Mouse (Mus musculus): ENCODE measurements at regions not wholly inside any gene's neighbourhood (a gene's known extent, or its start where the extent isn't known, plus 50 kb on each side); places are given as distances from the start of the nearest gene placed in this dataset.

DNA sequence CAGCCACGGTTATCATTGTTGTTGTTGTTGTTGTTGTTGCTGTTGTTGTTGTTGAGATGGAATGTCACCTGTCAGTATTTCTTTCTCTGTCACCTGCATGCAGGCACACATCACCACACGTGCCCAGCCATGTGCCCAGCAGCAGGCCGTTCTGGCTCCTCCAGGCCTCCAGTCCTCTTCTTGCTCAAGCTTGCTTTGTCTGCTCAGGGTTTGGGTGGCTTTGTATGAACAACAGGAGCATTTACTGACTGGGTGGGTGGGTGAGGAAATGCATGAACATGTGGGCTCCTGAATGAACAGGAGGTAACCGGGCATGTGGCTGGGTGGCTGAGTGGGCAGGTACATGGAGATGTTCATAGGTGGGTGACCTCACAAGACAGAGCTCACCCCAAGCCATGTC lies 79.1 kb upstream of the Ppp2r5c start:
- no peaks in the 10 kb centered on the region for H3K4me1 ChIP-seq (ENCODE audit: insufficient read depth, low read length)
- H3K9ac ChIP-seq (replicated peaks; ENCODE audit: low read length, poor library complexity, severe bottlenecking): no peak overlapping the region
- H3K4me3 ChIP-seq (ENCODE audit: low read depth, low read length): no peak overlapping the region
- no peak for TF ChIP-seq CTCF (IDR thresholded peaks at IDR 0.05)
- no peak for ATAC-seq (ENCODE audit: low FRiP score)
- H3K9me3 ChIP-seq (ENCODE audit: low read length): no peaks in the 10 kb centered on the region
- H3K4me2 ChIP-seq (ENCODE audit: low read depth, low read length, poor library complexity, severe bottlenecking): no peak overlapping the region
- DNase-seq (ENCODE audit: low spot score): no peak
- H3K36me3 ChIP-seq (ENCODE audit: insufficient read depth, low read length): no peaks in the 10 kb centered on the region
- H3K27ac ChIP-seq (ENCODE audit: low read depth, low read length): no peak overlapping the region
- 97% methylated on average over 4 of the region's 4 CpGs for WGBS
- no peaks in the 10 kb centered on the region for H3K27me3 ChIP-seq (ENCODE audit: insufficient read depth, low read length)

DNA sequence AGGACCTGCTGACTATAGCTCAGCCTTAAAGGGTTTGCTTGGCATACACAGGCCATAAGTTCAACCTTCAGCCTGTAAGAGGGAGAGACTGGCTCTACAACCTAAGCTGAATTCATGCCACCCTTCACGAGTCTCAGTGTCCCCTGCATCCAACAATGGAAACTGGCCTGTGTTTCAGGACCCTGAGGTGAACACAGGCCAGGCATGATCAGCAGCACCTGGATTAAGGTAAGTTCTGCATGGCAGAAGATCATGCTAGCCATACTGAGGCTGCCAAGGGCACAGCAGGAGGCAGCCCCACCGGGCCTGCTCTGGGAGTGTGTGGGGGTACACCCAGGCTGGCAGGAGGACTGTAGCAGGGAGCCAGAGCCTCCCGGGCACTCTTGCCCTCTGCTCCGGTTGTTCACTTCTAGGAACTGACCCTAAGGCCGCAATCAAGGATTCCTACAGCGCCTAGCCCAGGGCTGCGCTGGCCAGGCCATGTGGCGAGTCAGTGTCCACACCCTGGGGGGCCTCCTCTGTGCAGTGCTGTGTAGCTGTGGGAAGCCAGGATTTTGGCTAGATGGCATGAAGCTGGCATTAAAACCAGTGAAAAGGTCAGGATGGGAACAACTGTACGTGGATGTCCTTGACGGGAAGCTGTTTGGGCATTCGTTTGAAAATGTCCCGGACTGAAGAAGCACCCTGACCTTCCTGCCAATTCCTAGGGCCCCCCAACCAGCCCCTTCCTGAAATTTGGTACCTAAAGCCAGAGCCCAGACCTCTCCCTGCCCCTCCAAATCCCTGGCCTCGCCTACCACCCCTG lies 74.8 kb upstream of the Ppp2r5c start:
- H3K4me2 ChIP-seq (ENCODE audit: low read depth, low read length, poor library complexity, severe bottlenecking): no peak overlapping the region
- H3K4me3 ChIP-seq (ENCODE audit: low read depth, low read length): no peak overlapping the region
- no peak for TF ChIP-seq CTCF (IDR thresholded peaks at IDR 0.05)
- no peak for ATAC-seq (ENCODE audit: low FRiP score)
- H3K9ac ChIP-seq (replicated peaks; ENCODE audit: low read length, poor library complexity, severe bottlenecking): no peak overlapping the region
- H3K9me3 ChIP-seq (ENCODE audit: low read length): no peaks in the 10 kb centered on the region
- no peaks in the 10 kb centered on the region for H3K4me1 ChIP-seq (ENCODE audit: insufficient read depth, low read length)
- DNase-seq (ENCODE audit: low spot score): no peak
- H3K27ac ChIP-seq (ENCODE audit: low read depth, low read length): no peak overlapping the region
- WGBS: 71% methylated on average over 13 of the region's 13 CpGs
- H3K36me3 ChIP-seq (ENCODE audit: insufficient read depth, low read length): no peaks in the 10 kb centered on the region
- H3K27me3 ChIP-seq (ENCODE audit: insufficient read depth, low read length): peaks cover 6% of the 10 kb centered on the region

DNA sequence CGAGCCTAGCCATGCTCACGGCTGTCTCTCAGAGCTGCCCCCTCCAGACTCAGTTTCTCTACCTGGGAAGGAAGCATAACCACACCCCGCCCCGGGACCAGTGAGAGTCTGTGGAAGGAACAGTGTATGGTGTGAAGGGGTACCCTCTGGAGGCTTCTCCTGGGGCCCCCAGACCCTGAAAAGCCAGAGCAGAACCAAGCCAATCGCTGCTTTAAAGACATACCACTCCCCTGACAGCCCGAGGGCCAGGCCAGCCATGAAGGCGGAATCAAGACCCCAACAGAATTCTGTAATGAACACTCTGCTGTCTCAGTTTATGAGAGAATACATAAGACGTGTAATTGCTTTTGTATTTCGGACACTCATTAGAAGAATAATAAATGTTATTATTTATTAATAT lies 73.9 kb upstream of the Ppp2r5c start:
- no peak for TF ChIP-seq CTCF (IDR thresholded peaks at IDR 0.05)
- Histone ChIP-seq H3K4me3 (ENCODE audit: low read depth, low read length) (no peak overlapping the region), H3K9me3 (ENCODE audit: low read length) (no peaks in the 10 kb centered on the region), H3K9ac (replicated peaks; ENCODE audit: low read length, poor library complexity, severe bottlenecking) (no peak overlapping the region), H3K4me2 (ENCODE audit: low read depth, low read length, poor library complexity, severe bottlenecking) (peak overlapping the region; percentile 48), H3K36me3 (ENCODE audit: insufficient read depth, low read length) (no peaks in the 10 kb centered on the region), H3K27ac (ENCODE audit: low read depth, low read length) (no peak overlapping the region), H3K4me1 (ENCODE audit: insufficient read depth, low read length) (no peaks in the 10 kb centered on the region), H3K27me3 (ENCODE audit: insufficient read depth, low read length) (peaks cover 12% of the 10 kb centered on the region)
- no peak for DNase-seq (ENCODE audit: low spot score)
- ATAC-seq (ENCODE audit: low FRiP score): no peak
- WGBS: 43% methylated on average over 9 of the region's 9 CpGs

DNA sequence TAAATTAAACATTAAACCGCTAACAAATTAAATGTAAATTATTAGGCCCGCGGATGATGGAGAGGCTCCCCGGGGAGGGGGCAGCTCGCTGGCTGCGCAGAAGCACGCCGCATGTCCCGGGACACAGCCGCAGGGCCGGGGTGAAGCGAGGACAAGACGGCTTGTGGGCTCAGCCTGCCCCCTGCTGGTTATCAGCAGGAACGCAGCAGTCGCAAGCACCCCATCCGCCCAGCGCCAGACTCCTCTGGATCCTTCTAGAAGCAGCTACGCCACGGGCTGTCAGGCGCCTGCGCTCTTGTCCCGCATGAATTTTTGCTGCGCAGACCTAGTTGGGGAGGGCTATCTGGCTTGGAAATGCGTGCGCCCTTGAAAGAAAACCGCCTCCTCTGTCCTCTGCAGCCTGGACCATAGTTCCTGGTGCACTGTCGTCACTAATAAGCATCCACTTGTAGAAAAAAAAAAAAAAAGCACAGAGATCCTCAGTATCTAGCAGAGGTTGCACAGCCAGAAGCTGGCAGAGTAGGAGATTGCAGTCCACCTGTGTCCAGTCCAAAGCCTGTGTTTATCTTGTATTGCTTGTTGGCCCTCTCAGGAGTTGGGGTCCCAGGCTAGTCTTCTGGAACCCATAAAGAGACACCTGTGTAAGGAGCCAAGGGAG lies 73.4 kb upstream of the Ppp2r5c start:
- ATAC-seq (ENCODE audit: low FRiP score) (peak; percentile 77), DNase-seq (ENCODE audit: low spot score) (peak; percentile 88)
- TF ChIP-seq CTCF (IDR thresholded peaks at IDR 0.05): peak; percentile 95
- Histone ChIP-seq H3K9ac (replicated peaks; ENCODE audit: low read length, poor library complexity, severe bottlenecking) (no peak overlapping the region), H3K4me1 (ENCODE audit: insufficient read depth, low read length) (no peaks in the 10 kb centered on the region), H3K36me3 (ENCODE audit: insufficient read depth, low read length) (no peaks in the 10 kb centered on the region), H3K9me3 (ENCODE audit: low read length) (no peaks in the 10 kb centered on the region), H3K27ac (ENCODE audit: low read depth, low read length) (no peak overlapping the region), H3K27me3 (ENCODE audit: insufficient read depth, low read length) (peaks cover 12% of the 10 kb centered on the region), H3K4me3 (ENCODE audit: low read depth, low read length) (no peak overlapping the region), H3K4me2 (ENCODE audit: low read depth, low read length, poor library complexity, severe bottlenecking) (peak overlapping the region; percentile 48)
- 3% methylated on average over 27 of the region's 27 CpGs for WGBS

DNA sequence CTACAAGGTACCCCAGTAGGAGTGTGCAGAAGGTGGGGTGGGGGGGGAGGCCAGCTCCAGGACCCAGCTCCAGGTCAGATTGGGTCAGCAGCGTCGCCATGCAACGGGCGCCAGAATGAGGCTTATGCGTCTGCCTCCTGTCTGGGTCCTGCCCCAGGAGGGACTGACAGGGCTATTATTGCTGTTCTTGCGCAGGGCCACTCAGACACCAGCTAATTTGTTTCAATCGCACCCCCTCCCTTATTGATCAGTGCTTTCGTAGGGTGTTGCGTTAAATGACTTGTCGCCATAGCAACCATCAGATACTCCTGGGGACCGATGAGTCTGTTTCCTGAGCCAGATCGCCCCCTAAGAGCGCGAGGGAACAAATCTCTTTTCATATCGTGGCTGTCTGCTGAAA lies 71.8 kb upstream of the Ppp2r5c start:
- peak; percentile 29; the same call in 1 of the 2 replicates for TF ChIP-seq CTCF (IDR thresholded peaks at IDR 0.05)
- Histone ChIP-seq H3K4me2 (ENCODE audit: low read depth, low read length, poor library complexity, severe bottlenecking) (peak overlapping the region; percentile 31), H3K27me3 (ENCODE audit: insufficient read depth, low read length) (peaks cover 12% of the 10 kb centered on the region), H3K9me3 (ENCODE audit: low read length) (no peaks in the 10 kb centered on the region), H3K4me1 (ENCODE audit: insufficient read depth, low read length) (no peaks in the 10 kb centered on the region), H3K9ac (replicated peaks; ENCODE audit: low read length, poor library complexity, severe bottlenecking) (no peak overlapping the region), H3K4me3 (ENCODE audit: low read depth, low read length) (no peak overlapping the region), H3K36me3 (ENCODE audit: insufficient read depth, low read length) (no peaks in the 10 kb centered on the region), H3K27ac (ENCODE audit: low read depth, low read length) (no peak overlapping the region)
- 3% methylated on average over 15 of the region's 15 CpGs for WGBS
- no peak for ATAC-seq (ENCODE audit: low FRiP score)
- DNase-seq (ENCODE audit: low spot score): peak; percentile 59
